Mouse (Mus musculus): ENCODE measurements at regions not wholly inside any gene's neighbourhood (a gene's known extent, or its start where the extent isn't known, plus 50 kb on each side); places are given as distances from the start of the nearest gene placed in this dataset.

GRCm38 (mm10) chr16:55470721-55471120, 172.9 kb upstream of the Zpld1 start:
- intact Hi-C loops (cut with DNase I) = no loop called here
- DNase-seq = no peak

- intact Hi-C loops (cut with DNase I) = no loop called here
- DNase-seq = no peak
Measured at GRCm38 (mm10) chr16:55469703-55470102, 171.9 kb upstream of the Zpld1 start.

GRCm38 (mm10) chr16:55468833-55469458, 171.2 kb upstream of the Zpld1 start:
- intact Hi-C loops (cut with DNase I) = no loop called here
- DNase-seq = peak; percentile 20 to 47

GRCm38 (mm10) chr16:55460519-55460918, 162.7 kb upstream of the Zpld1 start:
- intact Hi-C loops (cut with DNase I) = no loop called here
- no peak for DNase-seq

GRCm38 (mm10) chr16:55447581-55447980, 149.8 kb upstream of the Zpld1 start:
- intact Hi-C loops (cut with DNase I) = no loop called here
- DNase-seq = no peak

GRCm38 (mm10) chr16:55442821-55443581, 145.2 kb upstream of the Zpld1 start:
- intact Hi-C loops (cut with DNase I) = no loop called here
- no peak for DNase-seq

GRCm38 (mm10) chr16:55435139-55435968, 137.6 kb upstream of the Zpld1 start:
- intact Hi-C loops (cut with DNase I) = no loop called here
- no peak for DNase-seq

- DNase-seq = no peak
- intact Hi-C loops (cut with DNase I) = no loop called here
Measured at GRCm38 (mm10) chr16:55421569-55422342, 124.0 kb upstream of the Zpld1 start.

GRCm38 (mm10) chr16:55420876-55421568, 123.2 kb upstream of the Zpld1 start:
- DNase-seq = no peak
- intact Hi-C loops (cut with DNase I) = no loop called here

GRCm38 (mm10) chr16:55418871-55419270, 121.1 kb upstream of the Zpld1 start:
- intact Hi-C loops (cut with DNase I) = no loop called here
- no peak for DNase-seq

- no peak for DNase-seq
- intact Hi-C loops (cut with DNase I) = no loop called here
Measured at GRCm38 (mm10) chr16:55400818-55401217, 103.0 kb upstream of the Zpld1 start.

GRCm38 (mm10) chr16:55394864-55395263, 97.1 kb upstream of the Zpld1 start:
- DNase-seq = no peak
- intact Hi-C loops (cut with DNase I) = no loop called here

- intact Hi-C loops (cut with DNase I) = no loop called here
- DNase-seq = no peak
Measured at GRCm38 (mm10) chr16:55390400-55390799, 92.6 kb upstream of the Zpld1 start.

- DNase-seq = no peak
Measured at GRCm38 (mm10) chr16:55379996-55380395, 82.2 kb upstream of the Zpld1 start.

GRCm38 (mm10) chr16:55379189-55379588, 81.4 kb upstream of the Zpld1 start:
- DNase-seq = no peak
- intact Hi-C loops (cut with DNase I) = no loop called here

More at GRCm38 (mm10) chr16:55379996-55380395, 82.2 kb upstream of the Zpld1 start:
- intact Hi-C loops (cut with DNase I) = no loop called here

- intact Hi-C loops (cut with DNase I) = no loop called here
- DNase-seq = no peak
Measured at GRCm38 (mm10) chr16:55378701-55379100, 80.9 kb upstream of the Zpld1 start.

GRCm38 (mm10) chr16:55375922-55376321, 78.1 kb upstream of the Zpld1 start:
- DNase-seq = no peak
- intact Hi-C loops (cut with DNase I) = no loop called here

- intact Hi-C loops (cut with DNase I) = no loop called here
- DNase-seq = no peak
Measured at GRCm38 (mm10) chr16:55357686-55358085, 59.9 kb upstream of the Zpld1 start.

- DNase-seq = no peak
- intact Hi-C loops (cut with DNase I) = no loop called here
Measured at GRCm38 (mm10) chr16:55356097-55356496, 58.3 kb upstream of the Zpld1 start.

All from gastrocnemius, postnatal 36 days (tissue).